Mouse (Mus musculus) bone marrow macrophage, adult 2 months (primary cell): ENCODE measurements at regions not wholly inside any gene's neighbourhood (a gene's known extent, or its start where the extent isn't known, plus 50 kb on each side); places are given as distances from the start of the nearest gene placed in this dataset.

Source experiments
- H3K27ac ChIP-seq: 2 replicates; pipeline ENCODE4 v1.5.1; 2012; ENCODE audit warnings: low read depth, low read length; ENCODE audit not compliant: insufficient read depth
- H3K4me1 ChIP-seq: 2 replicates; pipeline ENCODE4 v1.6.1; 2012; ENCODE audit warnings: low read length; ENCODE audit not compliant: control insufficient read depth, insufficient read depth
- H3K4me3 ChIP-seq: 2 replicates; pipeline ENCODE4 v1.5.1; 2012; ENCODE audit warnings: mild to moderate bottlenecking, low read length, moderate library complexity; ENCODE audit not compliant: insufficient read depth
- CTCF ChIP-seq: IDR thresholded peaks from 2 replicates; pipeline ENCODE4 v1.5.1; 2012; ENCODE audit warnings: low read depth, mild to moderate bottlenecking, low read length, moderate library complexity
- POLR2A ChIP-seq: IDR thresholded peaks from 2 replicates; pipeline ENCODE4 v1.6.1; 2012; ENCODE audit warnings: mild to moderate bottlenecking, low read depth, low read length, borderline replicate concordance

DNA sequence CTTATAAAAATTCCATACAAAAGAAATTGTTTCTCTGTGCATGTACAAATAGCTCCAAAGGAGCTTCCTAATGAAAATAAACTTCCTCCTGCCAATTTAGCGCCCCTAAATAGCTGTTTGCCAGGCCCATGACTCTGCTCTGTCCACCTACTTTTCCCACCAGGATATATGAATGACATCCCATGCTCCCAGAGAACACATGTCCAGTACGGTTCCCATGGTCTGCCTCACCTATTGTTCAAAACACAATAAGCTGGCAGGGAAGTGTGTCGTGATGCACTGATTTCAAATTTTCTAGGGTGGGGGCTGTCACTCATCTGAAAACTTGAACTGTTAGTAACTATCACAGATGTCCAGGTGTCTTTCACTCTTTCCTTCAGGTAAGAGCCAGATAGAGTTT is 305.8 kb downstream of the Gja1 start:
- H3K4me1 ChIP-seq: peaks cover 4% of the 10 kb centered on the region
- TF ChIP-seq CTCF (no peak), POLR2A (no peak)
- H3K27ac ChIP-seq: no peak overlapping the region
- H3K4me3 ChIP-seq: no peak overlapping the region

DNA sequence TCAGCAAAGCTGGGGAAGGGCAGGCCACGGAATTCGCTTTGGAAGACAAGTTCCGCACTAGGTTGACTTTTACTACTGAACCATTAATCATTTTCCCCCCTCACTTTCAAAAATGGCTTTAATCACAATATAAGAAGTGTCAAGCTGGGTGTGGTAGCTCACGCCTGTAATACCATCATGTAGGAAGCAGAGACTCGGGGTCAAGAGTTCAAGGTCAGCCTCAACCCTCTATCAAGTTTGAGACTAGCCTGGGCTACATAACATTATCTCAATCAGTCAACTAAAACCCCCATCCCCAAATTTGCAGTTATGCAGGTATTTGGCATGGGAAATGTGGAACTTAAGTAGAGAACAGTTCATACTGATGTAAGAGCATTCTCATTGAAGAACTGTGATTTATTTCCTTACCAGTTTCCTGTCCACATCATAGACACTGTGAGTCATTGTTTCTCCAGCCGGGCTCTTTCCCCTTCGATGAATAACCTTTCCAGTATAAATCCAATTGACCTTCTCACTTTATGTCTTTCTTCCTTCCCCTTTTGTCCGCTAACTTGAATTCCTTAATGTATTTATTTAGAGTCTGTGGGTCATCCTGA is 308.6 kb downstream of the Gja1 start:
- Histone ChIP-seq H3K4me3 (no peak overlapping the region), H3K27ac (no peak overlapping the region), H3K4me1 (peaks cover 7% of the 10 kb centered on the region)
- no peak for TF ChIP-seq CTCF
- no peak for TF ChIP-seq POLR2A

DNA sequence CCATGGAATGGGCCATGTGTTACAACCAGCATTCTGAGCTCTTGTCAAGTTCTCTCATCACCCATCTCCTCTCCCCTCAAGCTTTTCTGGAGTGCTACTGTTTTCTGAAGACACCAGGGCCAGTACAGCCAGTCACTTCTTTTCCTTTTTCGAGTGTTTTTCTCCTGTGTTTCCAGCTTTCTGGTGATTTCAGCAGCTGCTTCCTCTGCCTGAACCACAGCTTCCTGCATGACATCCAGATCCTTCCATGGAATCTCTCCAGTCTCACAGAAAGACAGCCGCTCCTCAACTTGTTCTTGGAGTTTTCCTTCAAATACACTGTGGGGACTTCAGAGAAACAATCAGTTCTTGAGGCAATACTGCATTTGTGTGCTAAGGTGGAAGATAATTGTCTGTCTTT is 314.3 kb downstream of the Gja1 start:
- no peak overlapping the region for H3K27ac ChIP-seq
- no peak overlapping the region for H3K4me3 ChIP-seq
- TF ChIP-seq CTCF (no peak), POLR2A (no peak)
- peaks cover 11% of the 10 kb centered on the region for H3K4me1 ChIP-seq

DNA sequence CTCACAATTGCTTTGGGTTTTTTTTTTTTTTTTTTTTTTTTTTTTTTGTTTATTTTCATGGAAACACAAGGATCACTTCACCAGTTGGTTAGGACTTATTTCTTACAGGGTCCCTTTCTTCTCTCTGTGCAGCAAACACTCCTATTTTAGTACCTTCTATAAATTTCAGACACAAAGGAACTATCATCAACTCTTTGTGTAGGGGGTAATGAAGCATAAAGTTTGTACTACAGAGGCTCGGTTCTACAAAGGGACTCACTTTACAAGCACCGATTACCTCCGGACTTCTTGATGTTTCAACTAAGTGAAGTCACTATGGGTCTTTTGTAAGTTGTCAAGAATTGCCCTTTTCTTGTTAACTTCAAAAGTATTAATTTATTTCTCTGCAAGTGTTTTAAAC is 318.0 kb downstream of the Gja1 start:
- Histone ChIP-seq H3K27ac (no peak overlapping the region), H3K4me3 (no peak overlapping the region), H3K4me1 (peaks cover 11% of the 10 kb centered on the region)
- TF ChIP-seq POLR2A: no peak
- no peak for TF ChIP-seq CTCF

DNA sequence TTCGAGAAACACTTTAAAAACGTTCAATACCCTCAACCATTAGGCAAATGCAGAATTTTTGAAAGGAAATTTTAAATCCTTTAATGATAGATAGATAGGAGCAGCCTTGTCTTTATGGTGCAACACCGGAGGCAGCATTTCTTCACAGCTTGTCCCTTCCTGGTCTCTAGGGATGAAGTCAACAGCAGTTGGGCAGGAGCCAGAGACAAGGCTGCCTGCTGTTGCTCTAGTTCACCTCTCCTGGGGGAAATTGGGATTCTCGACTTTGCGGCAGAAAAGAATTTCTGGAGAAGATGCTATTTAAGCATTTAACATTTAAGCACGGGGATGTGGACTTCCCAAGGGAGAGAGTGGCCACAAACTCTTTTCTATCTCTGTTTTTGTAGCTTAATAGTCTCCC is 323.0 kb downstream of the Gja1 start:
- TF ChIP-seq CTCF: no peak
- TF ChIP-seq POLR2A: no peak
- H3K4me3 ChIP-seq: no peak overlapping the region
- no peaks in the 10 kb centered on the region for H3K4me1 ChIP-seq
- H3K27ac ChIP-seq: no peak overlapping the region

DNA sequence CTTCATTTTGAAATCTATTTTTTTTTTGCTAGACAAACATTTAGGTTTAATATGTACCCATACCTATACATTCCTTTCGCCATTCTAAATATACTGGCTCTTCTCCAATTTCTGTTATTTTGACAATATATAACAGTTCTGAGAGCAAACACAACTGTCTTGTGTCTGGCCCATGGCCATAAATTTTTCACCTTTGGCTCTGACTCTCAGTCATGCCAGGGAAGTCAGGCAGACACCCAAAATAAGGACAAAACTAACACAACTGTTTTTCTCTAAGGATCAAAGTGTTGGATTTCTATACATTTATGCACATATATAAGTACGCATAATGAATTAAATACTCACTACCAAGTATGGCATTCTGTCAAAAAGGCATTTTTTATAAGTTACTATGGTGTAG is 331.3 kb downstream of the Gja1 start:
- H3K4me3 ChIP-seq: no peak overlapping the region
- H3K4me1 ChIP-seq: no peaks in the 10 kb centered on the region
- TF ChIP-seq POLR2A (no peak), CTCF (no peak)
- no peak overlapping the region for H3K27ac ChIP-seq

DNA sequence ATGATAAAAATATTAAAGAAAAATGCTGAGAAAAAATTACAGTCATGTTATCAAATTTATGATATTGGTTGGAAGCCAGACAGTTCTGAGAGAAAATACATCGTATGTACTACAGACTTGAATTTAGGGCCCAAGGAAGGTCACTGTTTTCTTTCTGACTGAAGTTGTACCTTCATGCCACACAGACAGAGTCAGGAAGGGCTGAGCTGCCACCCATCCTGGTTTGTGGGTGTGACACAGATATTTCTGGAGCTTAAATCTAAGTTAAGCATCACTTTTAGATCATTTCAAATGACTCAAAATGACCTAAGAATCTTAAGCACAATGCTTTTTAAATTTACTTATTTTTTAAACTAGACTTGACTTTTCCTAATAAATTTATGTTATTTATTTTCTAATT is 331.8 kb downstream of the Gja1 start:
- TF ChIP-seq CTCF: no peak
- TF ChIP-seq POLR2A: no peak
- Histone ChIP-seq H3K27ac (no peak overlapping the region), H3K4me3 (no peak overlapping the region), H3K4me1 (no peaks in the 10 kb centered on the region)

DNA sequence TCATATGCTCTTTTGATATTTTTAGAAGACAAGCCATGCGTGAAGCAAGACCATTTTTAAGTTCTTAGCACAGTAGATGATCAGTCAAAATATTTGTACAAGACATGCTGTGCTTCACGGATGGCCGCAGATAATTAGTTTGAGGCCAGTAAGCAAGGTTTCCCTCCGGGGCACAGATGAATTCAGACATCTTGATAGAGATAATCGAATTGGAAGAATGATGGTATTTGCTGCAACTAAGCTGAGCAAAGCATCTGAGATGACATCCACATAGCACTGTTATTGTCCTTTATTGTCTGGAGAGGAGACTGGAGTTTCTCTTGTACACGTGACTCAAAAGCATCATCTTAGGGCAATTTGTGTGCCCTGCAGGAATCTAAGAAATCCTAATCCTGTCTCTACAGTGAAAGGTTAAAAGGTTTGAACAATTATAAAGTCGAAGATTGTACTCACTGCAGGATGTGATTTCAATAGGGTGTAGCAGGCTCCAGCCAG is 335.5 kb downstream of the Gja1 start:
- no peaks in the 10 kb centered on the region for H3K4me1 ChIP-seq
- no peak overlapping the region for H3K27ac ChIP-seq
- TF ChIP-seq POLR2A (no peak), CTCF (no peak)
- no peak overlapping the region for H3K4me3 ChIP-seq

DNA sequence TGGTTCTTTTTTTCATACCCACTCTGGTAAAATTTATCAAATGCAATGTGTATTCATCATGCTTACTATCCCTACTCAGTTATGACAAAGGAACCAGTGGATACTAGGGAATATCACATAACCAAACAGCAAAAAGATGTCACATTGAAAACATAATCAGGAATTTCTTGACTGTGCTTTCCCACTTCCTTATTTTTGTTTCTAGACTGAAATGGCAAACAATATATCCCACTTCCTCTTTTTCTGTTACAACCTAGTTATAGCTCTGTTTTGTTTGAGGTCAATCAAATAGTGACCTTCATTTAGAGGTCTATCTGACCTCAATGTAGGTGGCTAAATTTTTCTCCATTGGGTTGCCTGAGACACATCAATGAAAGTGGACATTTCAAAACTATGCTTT is 359.9 kb downstream of the Gja1 start:
- no peaks in the 10 kb centered on the region for H3K4me1 ChIP-seq
- TF ChIP-seq POLR2A (no peak), CTCF (no peak)
- H3K27ac ChIP-seq: no peak overlapping the region
- H3K4me3 ChIP-seq: no peak overlapping the region

DNA sequence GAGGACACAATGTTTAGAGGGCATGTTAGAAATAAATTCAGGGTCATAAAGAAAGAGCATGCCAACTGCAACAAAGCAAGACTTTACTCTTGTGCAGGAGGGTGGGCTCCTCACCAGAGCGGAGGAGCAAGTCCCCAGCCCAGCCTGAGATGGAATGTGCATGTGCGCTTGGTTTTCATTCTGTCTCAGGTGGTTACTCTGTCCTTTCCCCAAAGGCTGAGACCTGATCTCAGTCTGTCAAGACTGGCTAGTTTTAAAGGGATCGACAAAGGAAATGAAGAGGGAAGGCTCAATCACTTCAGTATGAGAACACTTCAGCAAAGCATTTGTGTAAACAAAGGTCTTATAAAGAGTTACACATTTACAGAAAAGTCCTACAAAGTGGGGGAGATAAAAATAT is 362.5 kb downstream of the Gja1 start:
- no peak for TF ChIP-seq POLR2A
- no peak for TF ChIP-seq CTCF
- H3K4me1 ChIP-seq: no peaks in the 10 kb centered on the region
- H3K27ac ChIP-seq: no peak overlapping the region
- H3K4me3 ChIP-seq: no peak overlapping the region

DNA sequence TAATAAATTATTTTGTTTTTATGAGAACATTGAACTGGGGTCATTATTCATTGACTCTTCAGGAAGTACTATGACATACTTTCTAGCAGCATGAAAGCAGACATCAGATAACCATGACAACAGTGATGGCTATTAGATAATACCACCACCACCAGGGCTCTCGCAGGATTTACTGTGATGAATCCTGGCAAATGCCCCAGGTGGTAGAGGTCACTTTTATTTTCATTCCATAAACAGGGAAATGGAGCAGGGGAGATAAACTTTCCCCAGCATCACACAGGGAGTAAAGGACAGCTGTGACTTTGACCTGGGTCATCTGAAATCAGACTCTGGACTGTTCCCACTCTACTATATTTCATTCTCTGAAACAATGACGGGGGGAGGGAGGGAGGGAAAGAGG is 375.0 kb downstream of the Gja1 start:
- Histone ChIP-seq H3K27ac (no peak overlapping the region), H3K4me1 (peaks cover 15% of the 10 kb centered on the region), H3K4me3 (no peak overlapping the region)
- TF ChIP-seq CTCF (no peak), POLR2A (no peak)
